Comparison of ENCODE assay signal across 8 mouse cellular contexts in genomic region chr10:13323806-13324411, GRCm38 (mm10).
A peak's percentile ranks its signal among the peaks of the same experiment; 100 is the strongest.
DNase-seq lines count a peak whose midpoint lies in the region; ATAC-seq and TF ChIP-seq lines count a peak whose summit lies in the region.

No protein-coding gene starts in this region.

- TF ChIP-seq CTCF in bone marrow macrophage, adult 2 months (IDR thresholded peaks at IDR 0.05; ENCODE audit: low read depth, low read length), result no peak
- no peak for TF ChIP-seq CTCF in midbrain, postnatal 0 days (IDR thresholded peaks at IDR 0.05)

- H3K9ac ChIP-seq in embryonic facial prominence, embryonic 15.5 days, result peak overlapping the region; percentile 88
- H3K9ac ChIP-seq in heart, embryonic 11.5 days (ENCODE audit: low read depth, low read length), result peak overlapping the region; percentile 94
- peak overlapping the region; percentile 71 for H3K9ac ChIP-seq in kidney, embryonic 14.5 days (ENCODE audit: low read depth, low read length)
- peak overlapping the region; percentile 77 for H3K9ac ChIP-seq in liver, embryonic 11.5 days (ENCODE audit: low read depth, low read length)
- peak overlapping the region; percentile 65 for H3K9ac ChIP-seq in midbrain, postnatal 0 days (replicated peaks; ENCODE audit: low read length, poor library complexity, severe bottlenecking)

- TF ChIP-seq POLR2A in bone marrow macrophage, adult 2 months (IDR thresholded peaks at IDR 0.05; ENCODE audit: borderline replicate concordance, low read depth, low read length), result no peak

- peaks cover 7% of the 10 kb centered on the region for H3K4me1 ChIP-seq in bone marrow macrophage, adult 2 months (ENCODE audit: control insufficient read depth, insufficient read depth, low read length)
- H3K4me1 ChIP-seq in embryonic facial prominence, embryonic 15.5 days, result peaks cover 6% of the 10 kb centered on the region
- peaks cover 22% of the 10 kb centered on the region for H3K4me1 ChIP-seq in heart, embryonic 11.5 days (ENCODE audit: control insufficient read depth, insufficient read depth, low read length)
- H3K4me1 ChIP-seq in kidney, embryonic 14.5 days (ENCODE audit: control insufficient read depth, insufficient read depth, low read length), result 0 out of 2 replicates have a peak, but pooled peaks cover 9% of the 10 kb centered on the region
- no peaks in the 10 kb centered on the region for H3K4me1 ChIP-seq in liver, embryonic 11.5 days (replicated peaks; ENCODE audit: control insufficient read depth, insufficient read depth, low read length)
- no peaks in the 10 kb centered on the region for H3K4me1 ChIP-seq in midbrain, postnatal 0 days (ENCODE audit: insufficient read depth, low read length)

- H3K36me3 ChIP-seq in embryonic facial prominence, embryonic 15.5 days, result no peaks in the 10 kb centered on the region
- no peaks in the 10 kb centered on the region for H3K36me3 ChIP-seq in heart, embryonic 11.5 days (ENCODE audit: control insufficient read depth, insufficient read depth, low read length)
- H3K36me3 ChIP-seq in kidney, embryonic 14.5 days (ENCODE audit: control insufficient read depth, insufficient read depth, low read length), result no peaks in the 10 kb centered on the region
- H3K36me3 ChIP-seq in liver, embryonic 11.5 days (ENCODE audit: control insufficient read depth, insufficient read depth, low read length), result no peaks in the 10 kb centered on the region
- no peaks in the 10 kb centered on the region for H3K36me3 ChIP-seq in midbrain, postnatal 0 days (ENCODE audit: insufficient read depth, low read length)

- peak overlapping the region; percentile 76 for H3K4me2 ChIP-seq in embryonic facial prominence, embryonic 15.5 days (replicated peaks)
- peak overlapping the region; percentile 79 for H3K4me2 ChIP-seq in heart, embryonic 11.5 days
- peak overlapping the region; percentile 51 for H3K4me2 ChIP-seq in kidney, embryonic 14.5 days (replicated peaks; ENCODE audit: low read depth, low read length)
- H3K4me2 ChIP-seq in liver, embryonic 11.5 days, result peak overlapping the region; percentile 80
- H3K4me2 ChIP-seq in midbrain, postnatal 0 days (ENCODE audit: low read depth, low read length, poor library complexity, severe bottlenecking), result peak overlapping the region; percentile 95

- peak; percentile 47 for ATAC-seq in CD4-positive, CD25-positive, alpha-beta regulatory T cell, adult 4 months
- peak; percentile 78 for ATAC-seq in embryonic facial prominence, embryonic 15.5 days (ENCODE audit: insufficient number of reproducible peaks, low FRiP score, low TSS enrichment, low read depth)
- ATAC-seq in heart, embryonic 11.5 days (replicated peaks; ENCODE audit: insufficient number of reproducible peaks, low FRiP score, low TSS enrichment), result peak; percentile 84
- ATAC-seq in kidney, embryonic 14.5 days (ENCODE audit: low FRiP score, low TSS enrichment), result peak; percentile 88
- peak; percentile 84 for ATAC-seq in liver, embryonic 11.5 days (replicated peaks; ENCODE audit: low FRiP score)
- ATAC-seq in midbrain, postnatal 0 days (ENCODE audit: low FRiP score), result peak; percentile 84

- WGBS in embryonic facial prominence, embryonic 15.5 days, result under 1% methylated on average over 61 of the region's 62 CpGs
- WGBS in heart, embryonic 11.5 days (ENCODE audit: insufficient replicate concordance), result 0% methylated on average over 45 of the region's 62 CpGs
- under 1% methylated on average over 52 of the region's 62 CpGs for WGBS in kidney, embryonic 14.5 days
- under 1% methylated on average over 60 of the region's 62 CpGs for WGBS in liver, embryonic 11.5 days
- under 1% methylated on average over 60 of the region's 62 CpGs for WGBS in midbrain, postnatal 0 days

- H3K27me3 ChIP-seq in embryonic facial prominence, embryonic 15.5 days, result no peaks in the 10 kb centered on the region
- no peaks in the 10 kb centered on the region for H3K27me3 ChIP-seq in heart, embryonic 11.5 days (ENCODE audit: control insufficient read depth, insufficient read depth, low read length)
- H3K27me3 ChIP-seq in kidney, embryonic 14.5 days (ENCODE audit: control insufficient read depth, insufficient read depth, low read length), result no peaks in the 10 kb centered on the region
- no peaks in the 10 kb centered on the region for H3K27me3 ChIP-seq in liver, embryonic 11.5 days (replicated peaks; ENCODE audit: control insufficient read depth, insufficient read depth, low read length)
- H3K27me3 ChIP-seq in midbrain, postnatal 0 days (ENCODE audit: insufficient read depth, low read length), result no peaks in the 10 kb centered on the region

- H3K27ac ChIP-seq in bone marrow macrophage, adult 2 months (ENCODE audit: insufficient read depth, low read depth, low read length), result 0 out of 2 replicates have a peak overlapping the region, but pooled peaks have one; percentile 1
- H3K27ac ChIP-seq in embryonic facial prominence, embryonic 15.5 days (replicated peaks), result peak overlapping the region; percentile 98
- peak overlapping the region; percentile 96 for H3K27ac ChIP-seq in heart, embryonic 11.5 days (ENCODE audit: low read depth, low read length)
- H3K27ac ChIP-seq in kidney, embryonic 14.5 days (ENCODE audit: low read depth, low read length), result peak overlapping the region; percentile 94
- peak overlapping the region; percentile 84 for H3K27ac ChIP-seq in liver, embryonic 11.5 days (ENCODE audit: low read depth, low read length)
- 0 out of 2 replicates have a peak overlapping the region, but pooled peaks have one; percentile 39 for H3K27ac ChIP-seq in midbrain, postnatal 0 days (ENCODE audit: low read depth, low read length)

- peak; percentile 75 for DNase-seq in liver, embryonic 11.5 days (ENCODE audit: low spot score)
- DNase-seq in midbrain, postnatal 0 days (ENCODE audit: low spot score), result peak; percentile 56
- peak; percentile 61 for DNase-seq in testis, postnatal 14 days (ENCODE audit: low spot score)

- peak overlapping the region; percentile 77 for H3K4me3 ChIP-seq in bone marrow macrophage, adult 2 months (ENCODE audit: insufficient read depth, low read length)
- H3K4me3 ChIP-seq in embryonic facial prominence, embryonic 15.5 days (replicated peaks), result peak overlapping the region; percentile 63
- peak overlapping the region; percentile 68 for H3K4me3 ChIP-seq in heart, embryonic 11.5 days (ENCODE audit: low read depth, low read length)
- H3K4me3 ChIP-seq in kidney, embryonic 14.5 days (ENCODE audit: low read length), result peak overlapping the region; percentile 53
- H3K4me3 ChIP-seq in liver, embryonic 11.5 days (ENCODE audit: low read depth, low read length), result peak overlapping the region; percentile 68
- peak overlapping the region; percentile 70 for H3K4me3 ChIP-seq in midbrain, postnatal 0 days (ENCODE audit: low read depth, low read length)

- no peaks in the 10 kb centered on the region for H3K9me3 ChIP-seq in embryonic facial prominence, embryonic 15.5 days (replicated peaks)
- H3K9me3 ChIP-seq in heart, embryonic 11.5 days (replicated peaks; ENCODE audit: control insufficient read depth, low read length), result no peaks in the 10 kb centered on the region
- H3K9me3 ChIP-seq in kidney, embryonic 14.5 days (ENCODE audit: control insufficient read depth, low read length), result no peaks in the 10 kb centered on the region
- no peaks in the 10 kb centered on the region for H3K9me3 ChIP-seq in liver, embryonic 11.5 days (ENCODE audit: control insufficient read depth, low read length)
- H3K9me3 ChIP-seq in midbrain, postnatal 0 days (ENCODE audit: low read length), result no peaks in the 10 kb centered on the region

Comparison
In these comparisons a context has a peak if more than half of its experiments do, and no peak if none do; other contexts are left out.
1. Peak in every context shown above with its lines: DNase-seq, ATAC-seq, H3K4me3 ChIP-seq and H3K27ac ChIP-seq.
2. H3K27ac ChIP-seq: peak in every context shown above with its lines; median percentile 98 in embryonic facial prominence, embryonic 15.5 days; 96 in heart, embryonic 11.5 days; 94 in kidney, embryonic 14.5 days; 84 in liver, embryonic 11.5 days; 39 in midbrain, postnatal 0 days; 1 in bone marrow macrophage, adult 2 months.